Mouse (Mus musculus) heart, embryonic 11.5 days (tissue): ENCODE data around the gene Fosl2. TPM values are rescaled to one million over a fixed set of nuclear protein-coding genes. Genes with fewer than 3 reads are reported as not detected.

ENCODE experiments used
- ATAC-seq: fragments of 200-750 bp; cut with Nextera tagmentation; replicated peaks from 2 replicates; pipeline ENCODE4 v1.8.0; 2017; ENCODE audit warnings: moderate library complexity; ENCODE audit not compliant: insufficient number of reproducible peaks, low FRiP score, low TSS enrichment
- H3K27ac ChIP-seq: fragments of 300-500 bp; sonication (generic); 2 replicates; pipeline ENCODE4 v1.5.1; 2014; ENCODE audit warnings: mild to moderate bottlenecking, low read depth, low read length
- H3K27me3 ChIP-seq: fragments of 300-500 bp; sonication (generic); 2 replicates; pipeline ENCODE4 v1.6.1; 2014; ENCODE audit warnings: mild to moderate bottlenecking, low read length, mixed read lengths; ENCODE audit not compliant: control insufficient read depth, insufficient read depth
- H3K36me3 ChIP-seq: fragments of 300-500 bp; sonication (generic); 2 replicates; pipeline ENCODE4 v1.6.1; 2014; ENCODE audit warnings: mild to moderate bottlenecking, low read length, moderate library complexity, mixed read lengths; ENCODE audit not compliant: control insufficient read depth, insufficient read depth
- H3K4me1 ChIP-seq: fragments of 300-500 bp; sonication (generic); 2 replicates; pipeline ENCODE4 v1.6.1; 2014; ENCODE audit warnings: low read length; ENCODE audit not compliant: control insufficient read depth, insufficient read depth
- H3K4me2 ChIP-seq: fragments of 300-500 bp; sonication (generic); 2 replicates; pipeline ENCODE4 v1.6.1; 2014; ENCODE audit warnings: mild to moderate bottlenecking, moderate library complexity
- H3K4me3 ChIP-seq: fragments of 300-500 bp; sonication (generic); 2 replicates; pipeline ENCODE4 v1.5.1; 2014; ENCODE audit warnings: low read depth, low read length
- H3K9ac ChIP-seq: fragments of 300-500 bp; sonication (generic); 2 replicates; pipeline ENCODE4 v1.6.1; 2014; ENCODE audit warnings: mild to moderate bottlenecking, low read depth, low read length, moderate library complexity
- H3K9me3 ChIP-seq: fragments of 300-500 bp; sonication (generic); replicated peaks from 2 replicates; pipeline ENCODE4 v1.6.1; 2016; ENCODE audit warnings: low read length; ENCODE audit not compliant: control insufficient read depth
- WGBS: fragments of 180-500 bp; shearing (Covaris S2); extraction: QIAGEN DNeasy Blood & Tissue Kit; methylation state at CpG from one replicate; pipeline ENCODE4 v1.1.7; 2014; ENCODE audit not compliant: insufficient replicate concordance; 5-methylcytosine and 5-hydroxymethylcytosine counted together
- polyA plus RNA-seq: library from polyadenylated mRNA; unstranded; fragments of >200 nt; fragmentation: Nextera tagmentation; extraction: Ambion mirVana; gene quantifications from 2 replicates; pipeline ENCODE4 v1.2.1, GENCODE M21; 2014

The Fosl2 gene
- polyA plus RNA-seq, 1 experiment from 2014 or later: 3.0 TPM

DNA sequence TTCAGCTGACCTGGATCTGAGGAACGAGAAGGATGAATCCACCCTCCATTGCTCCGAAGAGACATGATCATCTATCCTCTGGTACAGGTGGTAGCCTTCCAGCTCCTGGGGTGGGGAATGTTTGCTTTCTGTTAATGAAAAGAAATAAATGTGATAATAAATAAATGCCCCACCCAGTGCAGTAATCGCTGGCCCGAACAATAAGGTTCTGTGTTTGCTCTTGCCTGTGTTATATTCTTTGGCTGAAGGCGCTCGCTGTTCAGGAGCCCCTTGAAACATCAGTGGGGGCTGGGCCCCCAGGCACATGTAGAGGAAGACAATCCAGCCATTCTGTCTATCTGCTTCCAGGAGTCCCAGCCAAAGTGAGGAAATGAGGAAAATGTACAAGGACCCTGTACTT is 10.6 kb upstream of the Fosl2 start:
- Histone ChIP-seq H3K36me3 (no peaks in the 10 kb centered on the region), H3K4me2 (no peak overlapping the region), H3K4me1 (no peaks in the 10 kb centered on the region), H3K27me3 (0 out of 2 replicates have a peak, but pooled peaks cover 2% of the 10 kb centered on the region), H3K9me3 (no peaks in the 10 kb centered on the region), H3K4me3 (no peak overlapping the region), H3K9ac (no peak overlapping the region), H3K27ac (no peak overlapping the region)
- WGBS: 75% methylated on average over 6 of the region's 6 CpGs
- ATAC-seq: no peak

DNA sequence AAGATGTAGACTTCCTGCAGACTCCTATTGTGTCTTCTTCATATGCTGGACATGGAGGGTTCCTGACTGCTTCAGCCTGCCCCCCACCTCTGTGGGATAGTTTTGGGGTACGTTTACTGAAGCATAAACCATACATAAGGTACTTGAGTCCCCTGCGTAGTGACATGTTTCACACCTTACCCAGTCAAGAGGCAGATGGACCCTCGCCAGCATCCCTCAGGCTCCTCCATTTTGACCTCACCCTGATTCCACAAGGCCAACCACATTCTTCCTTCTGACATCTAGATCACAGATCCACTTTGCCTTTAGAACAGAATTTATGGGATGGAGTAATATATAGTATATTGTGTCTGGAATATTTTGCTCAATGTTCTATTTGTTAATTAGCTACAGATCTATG is 8.4 kb upstream of the Fosl2 start:
- peaks cover 6% of the 10 kb centered on the region; the same call in 1 of the 2 replicates for H3K27me3 ChIP-seq
- no peak overlapping the region for H3K27ac ChIP-seq
- no peak overlapping the region for H3K4me2 ChIP-seq
- H3K9me3 ChIP-seq: no peaks in the 10 kb centered on the region
- ATAC-seq: no peak
- H3K36me3 ChIP-seq: no peaks in the 10 kb centered on the region
- no peak overlapping the region for H3K9ac ChIP-seq
- 82% methylated on average over 3 of the region's 3 CpGs for WGBS
- H3K4me1 ChIP-seq: no peaks in the 10 kb centered on the region
- H3K4me3 ChIP-seq: no peak overlapping the region

GRCm38 (mm10) chr5:32127927-32128326 is 7.7 kb upstream of the Fosl2 start:
- no peak for ATAC-seq
- Histone ChIP-seq H3K4me2 (no peak overlapping the region), H3K4me1 (no peaks in the 10 kb centered on the region), H3K27me3 (peaks cover 6% of the 10 kb centered on the region; the same call in 1 of the 2 replicates), H3K4me3 (no peak overlapping the region), H3K36me3 (no peaks in the 10 kb centered on the region), H3K9me3 (no peaks in the 10 kb centered on the region), H3K27ac (no peak overlapping the region), H3K9ac (no peak overlapping the region)
- 32% methylated on average over 3 of the region's 3 CpGs for WGBS

- no peaks in the 10 kb centered on the region for H3K9me3 ChIP-seq
- peak overlapping the region; percentile 84 for H3K4me3 ChIP-seq
- H3K9ac ChIP-seq: peak overlapping the region; percentile 81
- ATAC-seq: no peak
- peaks cover 7% of the 10 kb centered on the region for H3K4me1 ChIP-seq
- WGBS: 1% methylated on average over 44 of the region's 48 CpGs
- H3K4me2 ChIP-seq: peak overlapping the region; percentile 91
- no peaks in the 10 kb centered on the region for H3K36me3 ChIP-seq
- peak overlapping the region; percentile 86 for H3K27ac ChIP-seq
- peaks cover 6% of the 10 kb centered on the region; the same call in 1 of the 2 replicates for H3K27me3 ChIP-seq
Measured at GRCm38 (mm10) chr5:32132971-32133501, 2.6 kb upstream of the Fosl2 start.

GRCm38 (mm10) chr5:32133549-32134004 is 2.0 kb upstream of the Fosl2 start:
- no peaks in the 10 kb centered on the region for H3K36me3 ChIP-seq
- peak overlapping the region; percentile 81 for H3K9ac ChIP-seq
- WGBS: 1% methylated on average over 20 of the region's 20 CpGs
- H3K4me3 ChIP-seq: peak overlapping the region; percentile 84
- H3K4me2 ChIP-seq: peak overlapping the region; percentile 91
- peaks cover 6% of the 10 kb centered on the region; the same call in 1 of the 2 replicates for H3K27me3 ChIP-seq
- no peak for ATAC-seq
- H3K9me3 ChIP-seq: no peaks in the 10 kb centered on the region
- H3K4me1 ChIP-seq: peaks cover 12% of the 10 kb centered on the region
- peak overlapping the region; percentile 86 for H3K27ac ChIP-seq

DNA sequence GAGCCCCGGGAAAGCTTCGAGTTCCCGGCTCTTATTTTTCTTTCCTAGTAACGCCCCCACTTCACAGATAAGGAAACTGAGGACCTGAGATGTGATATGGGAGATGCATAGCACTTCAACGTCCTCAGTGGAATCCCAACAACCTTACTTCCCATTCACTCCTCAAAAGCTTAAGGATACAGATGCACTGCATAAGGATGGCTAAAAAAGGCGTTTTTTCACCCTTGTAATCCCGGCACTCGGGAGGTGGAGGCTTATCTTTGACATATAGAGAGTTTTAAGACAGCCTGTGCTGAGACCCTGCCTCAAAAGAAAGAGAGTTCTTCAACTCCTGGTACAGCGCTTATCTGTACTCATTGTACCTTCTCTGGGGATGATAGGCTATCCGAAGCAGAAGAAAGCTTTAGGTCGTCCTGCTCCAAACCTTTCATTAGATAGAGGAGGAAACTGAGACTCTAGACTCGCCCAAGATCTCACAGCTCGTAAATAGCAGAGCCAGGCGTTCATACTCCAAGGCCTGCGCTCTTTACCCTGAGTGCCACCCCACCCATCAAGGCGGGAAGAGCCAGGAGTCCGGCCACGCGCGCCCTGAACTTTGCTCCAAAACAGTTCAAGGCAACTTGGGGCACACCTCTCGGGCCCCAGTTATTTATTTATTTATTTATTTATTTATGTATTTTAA is 1.4 kb upstream of the Fosl2 start:
- Histone ChIP-seq H3K4me3 (peak overlapping the region; percentile 84), H3K4me2 (peak overlapping the region; percentile 91), H3K27me3 (peaks cover 4% of the 10 kb centered on the region; the same call in 1 of the 2 replicates), H3K9me3 (no peaks in the 10 kb centered on the region), H3K9ac (peak overlapping the region; percentile 81), H3K4me1 (peaks cover 12% of the 10 kb centered on the region), H3K36me3 (no peaks in the 10 kb centered on the region), H3K27ac (peak overlapping the region; percentile 86)
- WGBS: under 1% methylated on average over 21 of the region's 21 CpGs
- no peak for ATAC-seq

DNA sequence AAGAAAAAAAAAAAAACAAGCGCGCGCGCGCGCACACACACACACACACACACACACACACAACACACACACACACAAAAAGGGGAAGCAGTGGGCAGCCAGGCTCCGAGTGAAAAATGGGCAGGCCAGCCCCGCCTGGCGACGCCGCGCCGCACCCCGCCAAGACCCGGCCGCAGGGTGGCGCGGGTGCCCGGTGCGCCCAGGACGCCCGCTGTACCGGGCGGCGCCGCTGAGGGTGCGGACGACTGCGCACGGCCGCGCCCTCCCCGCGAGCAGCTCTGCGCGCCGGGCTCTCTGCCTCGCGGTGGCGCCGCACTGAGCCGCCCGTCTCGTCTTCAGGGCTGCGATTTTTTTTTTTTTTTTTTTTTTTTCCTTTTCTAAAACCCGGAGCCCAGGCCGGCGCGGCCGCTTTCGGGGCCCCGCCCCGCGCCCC is 682 bp upstream of the Fosl2 start:
- peaks cover 4% of the 10 kb centered on the region; the same call in 1 of the 2 replicates for H3K27me3 ChIP-seq
- H3K36me3 ChIP-seq: no peaks in the 10 kb centered on the region
- peak overlapping the region; percentile 84 for H3K4me3 ChIP-seq
- H3K27ac ChIP-seq: peak overlapping the region; percentile 95
- no peaks in the 10 kb centered on the region for H3K9me3 ChIP-seq
- peak overlapping the region; percentile 88 for H3K9ac ChIP-seq
- under 1% methylated on average over 39 of the region's 54 CpGs for WGBS
- peaks cover 12% of the 10 kb centered on the region for H3K4me1 ChIP-seq
- ATAC-seq: peak; percentile 19; the same call in 1 of the 2 replicates
- peak overlapping the region; percentile 91 for H3K4me2 ChIP-seq

- no peak for ATAC-seq
- H3K4me3 ChIP-seq: peak overlapping the region; percentile 84
- WGBS: under 1% methylated on average over 63 of the region's 63 CpGs
- H3K4me1 ChIP-seq: peaks cover 19% of the 10 kb centered on the region
- peak overlapping the region; percentile 91 for H3K4me2 ChIP-seq
- peak overlapping the region; percentile 88 for H3K9ac ChIP-seq
- peak overlapping the region; percentile 95 for H3K27ac ChIP-seq
- no peaks in the 10 kb centered on the region for H3K36me3 ChIP-seq
- no peaks in the 10 kb centered on the region for H3K27me3 ChIP-seq
- H3K9me3 ChIP-seq: no peaks in the 10 kb centered on the region
Measured at GRCm38 (mm10) chr5:32136301-32136863, 781 bp downstream of the Fosl2 start.
